20 mouse cellular contexts compared by ENCODE assay signal in genomic region chr16:13749306-13749705, GRCm38 (mm10). TPM values are rescaled to one million over a fixed set of nuclear protein-coding genes. Genes with fewer than 3 reads are reported as not detected.
"Had no signal": no experiment of that assay in that cellular context is flagged by ENCODE, and none has a peak within 500 bp of the region (broad histone marks: within the 10 kb centered on the region; RNA-seq: fewer than 3 reads in every experiment).

No protein-coding gene starts in this region.

- H3K4me1 ChIP-seq: lung, embryonic 15.5 days; midbrain, embryonic 13.5 days; midbrain, embryonic 15.5 days; neural tube, embryonic 12.5 days had no signal

- H3K27me3 ChIP-seq: lung, embryonic 15.5 days; megakaryocyte, embryonic 14.5 days; midbrain, embryonic 13.5 days; midbrain, embryonic 15.5 days; neural tube, embryonic 12.5 days had no signal

- H3K4me2 ChIP-seq: lung, embryonic 15.5 days; midbrain, embryonic 11.5 days; midbrain, embryonic 13.5 days; midbrain, embryonic 15.5 days; neural tube, embryonic 12.5 days had no signal

- H3K27ac ChIP-seq: lung, embryonic 15.5 days; macrophage; midbrain, embryonic 13.5 days; midbrain, embryonic 15.5 days; neural tube, embryonic 12.5 days had no signal

- H3K9me3 ChIP-seq: lung, embryonic 15.5 days; megakaryocyte, embryonic 14.5 days; midbrain, embryonic 13.5 days; midbrain, embryonic 15.5 days; neural tube, embryonic 12.5 days had no signal

- H3K4me3 ChIP-seq: lung, embryonic 15.5 days; megakaryocyte, embryonic 14.5 days; midbrain, embryonic 13.5 days; midbrain, embryonic 15.5 days; neural tube, embryonic 12.5 days had no signal

- DNase-seq: liver, postnatal 0 days; lung, adult 2 months; lung, postnatal 14 days; lung, postnatal 36 days; right cerebral cortex, postnatal 14 days; thymus, adult 18-20 months; thymus, postnatal 14 days; thymus, postnatal 36 days had no signal

- H3K36me3 ChIP-seq: lung, embryonic 15.5 days; midbrain, embryonic 13.5 days; midbrain, embryonic 15.5 days; neural tube, embryonic 12.5 days had no signal

- H3K9ac ChIP-seq: liver, postnatal 0 days; lung, embryonic 15.5 days; midbrain, embryonic 13.5 days; midbrain, embryonic 15.5 days; neural tube, embryonic 12.5 days had no signal

- ATAC-seq: liver, postnatal 0 days; lung, postnatal 0 days; midbrain, embryonic 13.5 days; midbrain, embryonic 15.5 days had no signal

RNA-seq across cellular contexts. Expression of gene Pla2g10, which starts 18.5 kb away (rescaled TPM):
- total RNA-seq: megakaryocyte progenitor cell, adult 5-6 weeks; midbrain, postnatal 0 days; monocyte, adult 5-6 weeks; neutrophil, adult 5-6 weeks had no signal
- polyA plus RNA-seq: liver, postnatal 0 days; lung, adult 2 months; macrophage; midbrain, postnatal 0 days had no signal
